Mouse (Mus musculus) forebrain, postnatal 0 days (tissue): ENCODE results near the gene Tbc1d19. TPM values are rescaled to one million over a fixed set of nuclear protein-coding genes. Genes with fewer than 3 reads are reported as not detected.
A peak's percentile ranks its signal among the peaks of the same experiment; 100 is the strongest.

Source experiments
- ATAC-seq: fragments of 200-750 bp; cut with Nextera tagmentation; 2 replicates; pipeline ENCODE4 v1.8.0; 2017; ENCODE audit warnings: mild to moderate bottlenecking, moderate library complexity
- DNase-seq: peaks from one replicate; pipeline ENCODE4 v3.0.0-alpha.2; 2015
- H3K27ac ChIP-seq: fragments of 300-500 bp; sonication (generic); 2 replicates; pipeline ENCODE4 v1.5.1; 2014; ENCODE audit warnings: low read depth, mild to moderate bottlenecking, antibody characterized with exemption, low read length, moderate library complexity, mixed read lengths
- H3K27me3 ChIP-seq: fragments of 300-500 bp; sonication (generic); 2 replicates; pipeline ENCODE4 v1.6.1; 2014; ENCODE audit warnings: mild to moderate bottlenecking, low read length, mixed read lengths; ENCODE audit not compliant: insufficient read depth
- H3K36me3 ChIP-seq: fragments of 300-500 bp; sonication (generic); 2 replicates; pipeline ENCODE4 v1.6.1; 2014; ENCODE audit warnings: mild to moderate bottlenecking, moderate library complexity; ENCODE audit not compliant: insufficient read depth
- H3K4me1 ChIP-seq: fragments of 300-500 bp; sonication (generic); 2 replicates; pipeline ENCODE4 v1.6.1; 2014; ENCODE audit warnings: antibody characterized with exemption; ENCODE audit not compliant: insufficient read depth
- H3K4me2 ChIP-seq: fragments of 300-500 bp; sonication (generic); 2 replicates; pipeline ENCODE4 v1.6.1; 2014; ENCODE audit warnings: low read depth, mild to moderate bottlenecking, moderate library complexity
- H3K4me3 ChIP-seq: fragments of 300-500 bp; sonication (generic); 2 replicates; pipeline ENCODE4 v1.5.1; 2014; ENCODE audit warnings: low read depth, low read length, mixed read lengths
- H3K9ac ChIP-seq: fragments of 300-500 bp; sonication (generic); 2 replicates; pipeline ENCODE4 v1.6.1; 2014; ENCODE audit warnings: mild to moderate bottlenecking
- H3K9me3 ChIP-seq: fragments of 300-500 bp; sonication (generic); 2 replicates; pipeline ENCODE4 v1.6.1; 2016; ENCODE audit warnings: low read length
- CTCF ChIP-seq: sonication (generic); IDR thresholded peaks from 2 replicates; pipeline ENCODE4 v1.5.1; 2016; ENCODE audit warnings: antibody characterized with exemption, control low read depth, low read depth
- WGBS: fragments of 180-500 bp; shearing (Covaris S2); extraction: QIAGEN DNeasy Blood & Tissue Kit; methylation state at CpG from one replicate; pipeline ENCODE4 v1.1.7; 2014; 5-methylcytosine and 5-hydroxymethylcytosine counted together
- polyA plus RNA-seq: library from polyadenylated mRNA; unstranded; fragments of >200 nt; fragmentation: Nextera tagmentation; extraction: Ambion mirVana; gene quantifications from 2 replicates; pipeline ENCODE4 v1.2.1, GENCODE M21; 2015
- total RNA-seq: library from RNA; depleted of rRNA; stranded (reverse); fragments of >200 nt; gene quantifications from 2 replicates; pipeline ENCODE4 v1.2.3, GENCODE M21; 2014; rRNA removed

Gene Tbc1d19
- 55.9 and 58.8 TPM in 2 replicates for total RNA-seq
- polyA plus RNA-seq = 42.5 and 44.1 TPM in 2 replicates

DNA sequence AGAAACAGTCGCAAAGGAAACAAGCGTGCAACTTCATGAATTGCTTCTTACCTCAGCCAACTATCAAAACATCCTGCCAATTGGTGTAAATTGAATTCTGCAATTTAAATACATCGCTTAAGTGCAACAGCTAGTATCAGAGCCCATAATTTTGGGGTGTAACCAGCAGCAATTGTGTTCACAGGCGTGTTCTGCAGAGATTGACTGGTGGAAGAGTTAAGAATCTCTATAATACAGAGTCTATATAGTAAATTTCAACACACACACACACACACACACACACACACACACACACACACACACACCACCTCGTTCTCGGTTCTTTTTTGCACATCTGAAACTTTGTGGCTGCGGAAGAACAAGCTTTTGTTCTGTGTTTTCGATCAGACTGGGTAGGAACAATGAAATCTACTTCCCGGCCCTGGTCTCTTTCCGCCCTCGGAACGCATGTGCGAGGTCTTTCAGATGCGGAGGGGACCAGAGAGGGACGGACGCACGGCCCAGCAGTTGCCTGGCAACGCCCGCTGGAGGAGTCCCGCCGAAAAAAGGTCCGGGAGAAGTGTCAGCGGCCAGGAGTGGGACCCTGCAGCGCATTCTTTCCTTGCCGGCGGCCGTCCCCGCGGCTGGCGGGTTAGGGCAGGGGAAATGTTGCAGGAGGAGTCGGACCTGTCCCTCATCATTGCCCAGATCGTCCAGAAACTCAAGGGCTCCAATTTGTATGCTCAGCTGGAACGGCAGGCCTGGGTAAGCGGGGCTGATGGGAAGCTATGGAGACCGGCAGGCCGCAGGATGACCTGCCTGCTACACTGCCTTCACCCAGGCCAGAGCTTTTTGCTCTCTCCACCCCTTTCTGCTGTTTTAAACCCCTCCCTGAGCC lies at the start of gene Tbc1d19:
TSS of gene Tbc1d19 (plus strand) at position 492 of the 877 bp plus-strand sequence.
- Histone ChIP-seq H3K36me3 (no peaks in the 10 kb centered on the region), H3K4me3 (peak within 1 kb of the TSS; percentile 90), H3K27me3 (no peaks in the 10 kb centered on the region), H3K9ac (peak within 1 kb of the TSS; percentile 81), H3K9me3 (no peaks in the 10 kb centered on the region), H3K4me2 (peak within 1 kb of the TSS; percentile 61), H3K4me1 (0 out of 2 replicates have a peak, but pooled peaks cover 10% of the 10 kb centered on the region), H3K27ac (peak within 1 kb of the TSS; percentile 67)
- DNase-seq (peak; percentile 91), ATAC-seq (peak; percentile 100)
- no peak; the same call in 1 of the 2 replicates for TF ChIP-seq CTCF
- 4% methylated on average over 36 of the region's 36 CpGs for WGBS

DNA sequence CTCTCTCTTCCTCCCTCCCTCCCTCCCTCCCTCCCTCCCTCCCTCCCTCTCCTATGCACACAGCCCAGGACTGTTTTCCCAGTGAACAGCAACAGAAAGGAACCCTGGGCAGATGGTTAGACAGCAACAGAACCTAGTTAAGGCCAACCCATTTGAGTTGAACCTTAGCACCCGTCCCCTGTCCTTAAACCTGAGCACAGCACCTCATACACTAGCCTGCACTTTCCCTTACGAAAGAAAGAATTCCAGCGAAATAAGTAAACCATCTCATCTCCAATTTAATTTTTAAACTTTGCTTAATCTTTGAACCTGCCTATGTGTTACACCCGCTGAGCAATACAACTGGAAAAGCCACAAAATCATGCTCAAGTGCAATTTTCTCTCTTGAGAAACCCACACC lies 49.5 kb upstream of the Tbc1d19 start:
- no peaks in the 10 kb centered on the region for H3K9me3 ChIP-seq
- ATAC-seq (no peak), DNase-seq (no peak)
- no peak overlapping the region for H3K4me3 ChIP-seq
- H3K27ac ChIP-seq = no peak overlapping the region
- 87% methylated on average over 4 of the region's 4 CpGs for WGBS
- no peaks in the 10 kb centered on the region for H3K36me3 ChIP-seq
- H3K4me2 ChIP-seq = no peak overlapping the region
- no peaks in the 10 kb centered on the region for H3K27me3 ChIP-seq
- no peaks in the 10 kb centered on the region for H3K4me1 ChIP-seq
- TF ChIP-seq CTCF = no peak
- no peak overlapping the region for H3K9ac ChIP-seq

DNA sequence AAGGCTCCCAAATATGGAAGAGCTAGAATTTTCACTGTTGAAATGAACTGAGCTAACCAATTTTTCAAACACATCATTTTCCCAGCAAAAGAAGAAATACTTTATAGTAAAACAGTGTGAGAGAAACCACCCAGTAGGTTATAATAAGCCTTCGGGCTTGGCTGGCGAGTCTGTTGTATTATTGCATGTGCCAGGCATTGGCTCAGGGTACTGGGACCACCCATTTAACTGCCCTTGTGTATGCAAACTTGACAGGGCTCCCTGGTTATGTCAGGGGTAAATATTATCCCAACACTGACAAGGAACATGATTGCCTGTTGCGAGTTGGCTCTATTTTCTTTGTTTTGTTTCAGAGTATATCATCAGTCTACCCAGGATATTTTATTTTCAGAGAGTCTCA lies 48.5 kb upstream of the Tbc1d19 start:
- Histone ChIP-seq H3K27me3 (no peaks in the 10 kb centered on the region), H3K27ac (no peak overlapping the region), H3K9me3 (no peaks in the 10 kb centered on the region), H3K36me3 (no peaks in the 10 kb centered on the region), H3K4me1 (no peaks in the 10 kb centered on the region), H3K4me2 (no peak overlapping the region), H3K4me3 (no peak overlapping the region), H3K9ac (no peak overlapping the region)
- peak; percentile 16 for DNase-seq
- TF ChIP-seq CTCF = no peak
- whole genome bisulfite sequencing = 47% methylated on average over 3 of the region's 3 CpGs
- ATAC-seq = peak; percentile 40; the same call in 1 of the 2 replicates

GRCm38 (mm10) chr5:53761346-53761745 lies 48.1 kb upstream of the Tbc1d19 start:
- Histone ChIP-seq H3K9ac (no peak overlapping the region), H3K36me3 (no peaks in the 10 kb centered on the region), H3K27ac (no peak overlapping the region), H3K27me3 (no peaks in the 10 kb centered on the region), H3K4me3 (no peak overlapping the region), H3K4me1 (no peaks in the 10 kb centered on the region), H3K4me2 (no peak overlapping the region), H3K9me3 (no peaks in the 10 kb centered on the region)
- TF ChIP-seq CTCF = no peak
- no peak for DNase-seq
- 81% methylated on average over 3 of the region's 3 CpGs for WGBS
- ATAC-seq = no peak

- Histone ChIP-seq H3K4me3 (no peak overlapping the region), H3K9ac (no peak overlapping the region), H3K9me3 (no peaks in the 10 kb centered on the region), H3K4me1 (no peaks in the 10 kb centered on the region), H3K4me2 (no peak overlapping the region), H3K27ac (no peak overlapping the region), H3K36me3 (no peaks in the 10 kb centered on the region), H3K27me3 (no peaks in the 10 kb centered on the region)
- WGBS = 69% methylated on average over 12 of the region's 12 CpGs
- ATAC-seq = no peak
- TF ChIP-seq CTCF = no peak
- DNase-seq = no peak
Measured at GRCm38 (mm10) chr5:53784818-53785520, 24.4 kb upstream of the Tbc1d19 start.

- H3K4me3 ChIP-seq = no peak overlapping the region
- no peak overlapping the region for H3K27ac ChIP-seq
- H3K9ac ChIP-seq = no peak overlapping the region
- no peaks in the 10 kb centered on the region for H3K36me3 ChIP-seq
- H3K9me3 ChIP-seq = no peaks in the 10 kb centered on the region
- no peak for TF ChIP-seq CTCF
- H3K4me2 ChIP-seq = no peak overlapping the region
- ATAC-seq (no peak), DNase-seq (no peak)
- H3K27me3 ChIP-seq = no peaks in the 10 kb centered on the region; the same call in 1 of the 2 replicates
- no peaks in the 10 kb centered on the region for H3K4me1 ChIP-seq
- 80% methylated on average over 2 of the region's 2 CpGs for WGBS
Measured at GRCm38 (mm10) chr5:53801379-53801778, 8.0 kb upstream of the Tbc1d19 start.

DNA sequence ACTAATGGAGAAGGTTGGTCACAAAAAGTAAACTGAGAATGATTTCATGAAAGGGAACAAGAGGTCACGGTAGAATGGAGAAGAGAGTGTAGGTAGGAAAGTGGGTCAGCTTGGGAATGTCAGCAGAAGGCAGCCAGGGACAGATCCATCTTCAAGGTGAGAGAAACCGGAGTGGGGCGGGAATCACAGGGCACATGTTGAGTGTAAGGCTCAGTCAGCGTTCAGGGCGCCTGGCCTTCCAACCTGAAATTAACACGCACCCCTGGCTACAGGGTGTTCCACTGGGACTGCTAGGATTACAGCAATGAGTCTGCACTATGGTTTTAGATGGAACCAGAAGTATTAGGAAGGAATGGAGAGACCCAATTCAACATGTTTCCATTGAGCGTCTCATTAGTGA lies 10.3 kb downstream of the Tbc1d19 start:
- no peaks in the 10 kb centered on the region for H3K36me3 ChIP-seq
- no peak for DNase-seq
- no peak overlapping the region for H3K27ac ChIP-seq
- ATAC-seq = no peak
- 95% methylated on average over 7 of the region's 7 CpGs for WGBS
- no peaks in the 10 kb centered on the region for H3K4me1 ChIP-seq
- no peak overlapping the region for H3K4me2 ChIP-seq
- no peak overlapping the region for H3K9ac ChIP-seq
- no peaks in the 10 kb centered on the region for H3K9me3 ChIP-seq
- H3K27me3 ChIP-seq = no peaks in the 10 kb centered on the region
- no peak overlapping the region for H3K4me3 ChIP-seq
- no peak for TF ChIP-seq CTCF
